Mouse (Mus musculus) CH12.LX (cell line): ENCODE results near the gene Shisa2. TPM values are rescaled to one million over a fixed set of nuclear protein-coding genes. Genes with fewer than 3 reads are reported as not detected.

Experiments used
- DNase-seq: peaks from one replicate; pipeline ENCODE4 v3.0.0-alpha.2; 2013; ENCODE audit errors: extremely low read depth
- H3K27ac ChIP-seq: 2 replicates; pipeline ENCODE4 v1.5.1; 2012; ENCODE audit warnings: low read depth, mild to moderate bottlenecking, control low read depth, moderate library complexity; ENCODE audit not compliant: insufficient read depth
- H3K27me3 ChIP-seq: replicated peaks from 2 replicates; pipeline ENCODE3; 2012; ENCODE audit warnings: inconsistent platforms
- H3K36me3 ChIP-seq, 2 experiments: replicated peaks in 1 of 2; 2 replicates each; pipeline versions ENCODE3 to v1.6.1; 2012; ENCODE audit warnings: inconsistent platforms in 1 of 2, low read length in 1 of 2, mild to moderate bottlenecking in 1 of 2, mixed read lengths in 1 of 2, moderate library complexity in 1 of 2; ENCODE audit not compliant: control insufficient read depth in 1 of 2, insufficient read depth in 1 of 2
- H3K4me1 ChIP-seq, 2 experiments: 2 replicates each; pipeline ENCODE4 v1.6.1; 2012; ENCODE audit warnings: inconsistent platforms in 1 of 2, moderate library complexity in 1 of 2; ENCODE audit not compliant: insufficient read depth in 2 of 2, control insufficient read depth in 1 of 2
- H3K4me2 ChIP-seq: 2 replicates; pipeline ENCODE4 v1.6.1; 2012; ENCODE audit warnings: low read depth, mild to moderate bottlenecking, control low read depth; ENCODE audit not compliant: poor library complexity, insufficient read depth, severe bottlenecking
- H3K4me3 ChIP-seq, 3 experiments: fragments of 150-350 bp in 1 of 3; sonication (generic) in 1 of 3; replicated peaks in 1 of 3; 2 replicates each; pipeline versions ENCODE3 to v1.5.1; 2011 to 2012; ENCODE audit warnings: low read depth in 2 of 3, low read length in 2 of 3, mild to moderate bottlenecking in 2 of 3, moderate library complexity in 2 of 3, control low read depth in 1 of 3, improper control_type of control experiment in 1 of 3, inconsistent platforms in 1 of 3, mixed read lengths in 1 of 3; ENCODE audit not compliant: poor library complexity in 1 of 3
- H3K79me2 ChIP-seq: replicated peaks from 2 replicates; pipeline ENCODE4 v1.6.1; 2012; ENCODE audit warnings: mild to moderate bottlenecking, moderate library complexity; ENCODE audit not compliant: control insufficient read depth, poor library complexity, insufficient read depth, severe bottlenecking; ENCODE audit errors: extremely low read depth
- H3K9ac ChIP-seq: 2 replicates; pipeline ENCODE4 v1.6.1; 2012; ENCODE audit warnings: low read depth, mild to moderate bottlenecking, control low read depth, moderate library complexity; ENCODE audit not compliant: insufficient read depth
- H3K9me3 ChIP-seq: replicated peaks from 2 replicates; pipeline ENCODE3; 2012; ENCODE audit warnings: low read length, inconsistent platforms, mixed read lengths
- BHLHE40 ChIP-seq: IDR thresholded peaks from 2 replicates; pipeline ENCODE4 v1.6.1; 2011; ENCODE audit warnings: mild to moderate bottlenecking, low read depth, low read length, improper control_type of control experiment
- CHD1 ChIP-seq: IDR thresholded peaks from 2 replicates; pipeline ENCODE4 v1.6.1; 2012; ENCODE audit warnings: low read depth, low read length, improper control_type of control experiment, inconsistent platforms
- CHD2 ChIP-seq: IDR thresholded peaks from 2 replicates; pipeline ENCODE4 v1.6.1; 2011; ENCODE audit warnings: low read length, improper control_type of control experiment
- CTCF ChIP-seq, 2 experiments: IDR thresholded peaks in 1 of 2; conservative IDR thresholded peaks in 1 of 2; 2 replicates each; pipeline ENCODE4 v1.5.1; 2011 to 2012; ENCODE audit warnings: low read depth in 2 of 2, low read length in 2 of 2, improper control_type of control experiment in 1 of 2, inconsistent platforms in 1 of 2, mild to moderate bottlenecking in 1 of 2, moderate library complexity in 1 of 2
- E2F4 ChIP-seq: IDR thresholded peaks from 2 replicates; pipeline ENCODE4 v1.6.1; 2011; ENCODE audit warnings: low read depth, low read length, improper control_type of control experiment; ENCODE audit not compliant: insufficient replicate concordance
- ELF1 ChIP-seq: IDR thresholded peaks from 2 replicates; pipeline ENCODE4 v1.6.1; 2014; ENCODE audit warnings: low read depth, mild to moderate bottlenecking, inconsistent platforms, low read length, improper control_type of control experiment
- ETS1 ChIP-seq: conservative IDR thresholded peaks from 2 replicates; pipeline ENCODE4 v1.6.1; 2012; ENCODE audit warnings: low read depth, mild to moderate bottlenecking, inconsistent platforms, low read length, improper control_type of control experiment, moderate library complexity
- GABPA ChIP-seq: IDR thresholded peaks from 2 replicates; pipeline ENCODE4 v1.6.1; 2012; ENCODE audit warnings: low read depth, low read length, improper control_type of control experiment, inconsistent platforms; ENCODE audit not compliant: insufficient replicate concordance
- IRF4 ChIP-seq: IDR thresholded peaks from 2 replicates; pipeline ENCODE4 v1.6.1; 2014; ENCODE audit warnings: low read depth, mild to moderate bottlenecking, inconsistent platforms, low read length, improper control_type of control experiment
- JUN ChIP-seq: IDR thresholded peaks from 2 replicates; pipeline ENCODE4 v1.6.1; 2011; ENCODE audit warnings: low read depth, mild to moderate bottlenecking, low read length, improper control_type of control experiment, moderate library complexity; ENCODE audit not compliant: insufficient read depth
- MAX ChIP-seq: IDR thresholded peaks from 2 replicates; pipeline ENCODE4 v1.6.1; 2011; ENCODE audit warnings: low read length, improper control_type of control experiment
- MAZ ChIP-seq: IDR thresholded peaks from 2 replicates; pipeline ENCODE4 v1.6.1; 2012; ENCODE audit warnings: low read depth, mild to moderate bottlenecking, inconsistent platforms, low read length, improper control_type of control experiment, moderate library complexity
- MEF2A ChIP-seq: IDR thresholded peaks from 2 replicates; pipeline ENCODE4 v1.6.1; 2014; ENCODE audit warnings: low read depth, mild to moderate bottlenecking, inconsistent platforms, low read length, improper control_type of control experiment, borderline replicate concordance
- MYC ChIP-seq: IDR thresholded peaks from 2 replicates; pipeline ENCODE4 v1.6.1; 2011; ENCODE audit warnings: low read depth, mild to moderate bottlenecking, improper control_type of control experiment, low read length
- POLR2A ChIP-seq: IDR thresholded peaks from 2 replicates; pipeline ENCODE4 v1.6.1; 2011; ENCODE audit warnings: low read depth, mild to moderate bottlenecking, improper control_type of control experiment, low read length
- RAD21 ChIP-seq: IDR thresholded peaks from 2 replicates; pipeline ENCODE4 v1.6.1; 2011; ENCODE audit warnings: low read depth, mild to moderate bottlenecking, low read length, improper control_type of control experiment, moderate library complexity
- SIN3A ChIP-seq: IDR thresholded peaks from 2 replicates; pipeline ENCODE4 v1.6.1; 2012; ENCODE audit warnings: low read length, improper control_type of control experiment, inconsistent platforms
- SMC3 ChIP-seq: IDR thresholded peaks from 2 replicates; pipeline ENCODE4 v1.6.1; 2011; ENCODE audit warnings: low read depth, low read length, improper control_type of control experiment
- UBTF ChIP-seq: IDR thresholded peaks from 2 replicates; pipeline ENCODE4 v1.6.1; 2012; ENCODE audit warnings: low read depth, mild to moderate bottlenecking, inconsistent platforms, low read length, improper control_type of control experiment, moderate library complexity
- ZMIZ1 ChIP-seq: IDR thresholded peaks from 2 replicates; pipeline ENCODE4 v1.6.1; 2012; ENCODE audit warnings: low read depth, mild to moderate bottlenecking, inconsistent platforms, low read length, improper control_type of control experiment
- dilution Hi-C: fragments of 300-500 bp; cut with MboI; formaldehyde crosslinking; loops from 2 replicates; pipeline ENCODE4 v1.14.3; 2020; ENCODE audit warnings: low sequenced_read_pairs; ENCODE audit not compliant: extremely low pct_unique_long_range_greater_than_20kb, extremely low pct_ligation_motif_present
- in situ Hi-C: fragments of 300-500 bp; cut with MboI; formaldehyde crosslinking; loops from 3 replicates; pipeline ENCODE4 v1.14.3; 2019; ENCODE audit warnings: low sequenced_read_pairs, low pct_ligation_motif_present, low pct_unique_long_range_greater_than_20kb, mixed read lengths
- polyA plus RNA-seq: library from polyadenylated mRNA; unstranded; fragments of >175 nt; gene quantifications from 2 replicates; pipeline ENCODE4 v1.2.1, GENCODE M21; 2012; ENCODE audit warnings: low read depth; ENCODE audit not compliant: insufficient read length
- total RNA-seq, 2 experiments: library from RNA; depleted of rRNA; stranded (reverse); fragments of 300-350 nt in 1 of 2; fragments of >200 nt in 1 of 2; gene quantifications; 2 replicates each; pipeline ENCODE4 v1.2.3; 2012 to 2014

The Shisa2 gene
- total and polyA plus RNA-seq, 3 experiments, result 0.08 to 0.36 (median 0.21) TPM

- Histone ChIP-seq H3K36me3 (peaks cover 33 to 58% of the 10 kb centered on the region in 2 experiments), H3K9ac (no peak overlapping the region), H3K4me1 (peaks cover 6 to 75% of the 10 kb centered on the region in 2 experiments; a peak in 3 of 4 replicates), H3K27ac (no peak overlapping the region), H3K27me3 (no peaks in the 10 kb centered on the region), H3K9me3 (no peaks in the 10 kb centered on the region), H3K4me3 (no peak overlapping the region), H3K79me2 (peaks cover 24% of the 10 kb centered on the region), H3K4me2 (peak overlapping the region; percentile 29; the same call in 1 of the 2 replicates)
- in situ Hi-C loops (no loop called here), dilution Hi-C loops (no loop called here)
- TF ChIP-seq BHLHE40, result peak; percentile 34; the same call in 1 of the 2 replicates
- TF ChIP-seq CTCF (conservative IDR thresholded peaks at IDR 0.05 in 1 of 2, IDR thresholded peaks at IDR 0.05 in 1 of 2; ENCODE audit: low read depth in 2 of 2, low read length in 2 of 2), result no peak
- peak; percentile 55; the same call in 1 of the 2 replicates for TF ChIP-seq ETS1
- TF ChIP-seq IRF4, result 0 out of 2 replicates have a peak, but pooled peaks have one; percentile 12
- TF ChIP-seq CHD2, result no peak
- peak; percentile 78 for DNase-seq
These were observed 33.2 kb upstream of the Shisa2 start for GRCm38 (mm10) chr14:59591901-59592300.

- H3K79me2 ChIP-seq, result peaks cover 31% of the 10 kb centered on the region
- no peak for TF ChIP-seq CHD1
- TF ChIP-seq UBTF, result no peak
- TF ChIP-seq RAD21, result no peak
- no peak for TF ChIP-seq IRF4
- TF ChIP-seq CTCF (conservative IDR thresholded peaks at IDR 0.05 in 1 of 2, IDR thresholded peaks at IDR 0.05 in 1 of 2; ENCODE audit: low read depth in 2 of 2, low read length in 2 of 2), result no peak
- no peak for TF ChIP-seq POLR2A
- no peak for TF ChIP-seq SIN3A
- TF ChIP-seq GABPA, result no peak
- TF ChIP-seq E2F4, result no peak
- no peak for TF ChIP-seq JUN
- TF ChIP-seq ETS1, result no peak
- TF ChIP-seq MAZ, result no peak
- no peak for TF ChIP-seq MEF2A
- no peak for TF ChIP-seq BHLHE40
- TF ChIP-seq SMC3, result no peak
- TF ChIP-seq ZMIZ1, result no peak
- TF ChIP-seq MAX, result no peak
- no peak for TF ChIP-seq ELF1
- TF ChIP-seq MYC, result no peak
- no peak overlapping the region for H3K4me2 ChIP-seq
- peaks cover 6 to 70% of the 10 kb centered on the region in 2 experiments; a peak in 3 of 4 replicates for H3K4me1 ChIP-seq
- H3K9me3 ChIP-seq, result no peaks in the 10 kb centered on the region
- dilution Hi-C loops, result no loop called here
- no peak overlapping the region for H3K9ac ChIP-seq
- peaks cover 33 to 53% of the 10 kb centered on the region in 2 experiments for H3K36me3 ChIP-seq
- no peak for DNase-seq
- H3K27me3 ChIP-seq, result no peaks in the 10 kb centered on the region
- no peak overlapping the region for H3K27ac ChIP-seq
- no peak overlapping the region for H3K4me3 ChIP-seq
- in situ Hi-C loops, result no loop called here
These were observed 32.5 kb upstream of the Shisa2 start for GRCm38 (mm10) chr14:59592593-59592992.
